Comparison of ENCODE assay signal across 9 mouse cellular contexts in the genomic region with DNA sequence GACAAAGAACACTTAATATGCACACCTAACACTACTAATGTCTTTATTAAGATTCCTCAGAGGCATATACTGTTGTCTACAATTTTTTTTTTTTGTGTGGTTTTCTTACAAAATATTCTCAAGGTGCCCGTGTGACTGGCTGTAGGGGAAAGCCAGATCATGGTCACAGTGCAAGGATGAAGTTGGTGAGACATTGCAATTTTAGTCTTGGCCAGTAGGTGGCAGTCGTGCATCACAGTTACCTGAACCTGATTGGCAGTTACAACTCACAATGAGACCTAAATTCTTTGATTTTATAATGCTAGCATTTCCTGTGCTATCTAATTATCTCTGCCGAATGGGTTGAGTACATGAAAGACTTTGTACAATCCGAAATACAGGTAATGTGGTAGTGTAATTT.
DNase-seq lines count a peak whose midpoint lies in the region; ATAC-seq and TF ChIP-seq lines count a peak whose summit lies in the region.
"Had no signal": no experiment of that assay in that cellular context is flagged by ENCODE, and none has a peak within 500 bp of the region (broad histone marks: within the 10 kb centered on the region; RNA-seq: fewer than 3 reads in every experiment).

No protein-coding gene starts in this region.

- no peak overlapping the region for H3K4me2 ChIP-seq in liver, postnatal 0 days (ENCODE audit: low read depth, low read length)
- H3K4me2 ChIP-seq: heart, embryonic 13.5 days had no signal

- H3K9ac ChIP-seq in liver, postnatal 0 days (replicated peaks) = no peak overlapping the region
- H3K9ac ChIP-seq: heart, embryonic 13.5 days had no signal

- peak; percentile 32 for DNase-seq in gastrocnemius, postnatal 14 days
- DNase-seq in kidney, postnatal 36 days = peak; percentile 44 to 81
- peak; percentile 69 for DNase-seq in liver, postnatal 0 days
- DNase-seq in ovary, postnatal 14 days (ENCODE audit: low spot score) = peak; percentile 56
- DNase-seq in thymus, postnatal 36 days = peak; percentile 46 to 60

- WGBS in liver, postnatal 0 days (ENCODE audit: insufficient replicate concordance) = 6% methylated on average over 4 of the region's 4 CpGs

- H3K79me2 ChIP-seq in C2C12 (ENCODE audit: control insufficient read depth, insufficient read depth) = no peaks in the 10 kb centered on the region

- H3K79me3 ChIP-seq in C2C12 (ENCODE audit: low read depth) = no peaks in the 10 kb centered on the region

- no peaks in the 10 kb centered on the region for H3K36me3 ChIP-seq in C2C12 (ENCODE audit: control insufficient read depth, insufficient read depth)
- no peaks in the 10 kb centered on the region for H3K36me3 ChIP-seq in liver, postnatal 0 days (replicated peaks; ENCODE audit: insufficient read depth, low read length)
- H3K36me3 ChIP-seq: heart, embryonic 13.5 days had no signal

- TF ChIP-seq CTCF in C2C12 (IDR thresholded peaks at IDR 0.05; ENCODE audit: control insufficient read depth, insufficient read depth, insufficient read length) = peak; percentile 62
- TF ChIP-seq CTCF in liver, postnatal 0 days (IDR thresholded peaks at IDR 0.05; ENCODE audit: low read depth) = peak; percentile 90

- H3K27ac ChIP-seq in liver, postnatal 0 days (ENCODE audit: low read depth) = no peak overlapping the region
- H3K27ac ChIP-seq: heart, embryonic 13.5 days had no signal

- peak; percentile 71 for ATAC-seq in activated CD4-positive, CD25-positive, alpha-beta regulatory T cell, adult 4 months
- peak; percentile 95 for ATAC-seq in common myeloid progenitor, adult 5-6 weeks (replicated peaks; ENCODE audit: low read depth, poor library complexity, severe bottlenecking)
- no peak; the same call in 1 of the 2 replicates for ATAC-seq in liver, postnatal 0 days

- no peaks in the 10 kb centered on the region for H3K9me3 ChIP-seq in liver, postnatal 0 days (ENCODE audit: low read length)
- H3K9me3 ChIP-seq: heart, embryonic 13.5 days had no signal

- H3K27me3 ChIP-seq in C2C12 (ENCODE audit: control insufficient read depth, insufficient read depth, insufficient read length) = no peaks in the 10 kb centered on the region
- H3K27me3 ChIP-seq in liver, postnatal 0 days (ENCODE audit: insufficient read depth, low read length) = no peaks in the 10 kb centered on the region
- H3K27me3 ChIP-seq: heart, embryonic 13.5 days had no signal

- intact Hi-C loops in gastrocnemius, postnatal 14 days (cut with DNase I; ENCODE audit: low total_unique reads) = no loop called here

- no peak overlapping the region for H3ac ChIP-seq in C2C12 (ENCODE audit: control insufficient read depth, insufficient read length, low read depth)

- H3K4me3 ChIP-seq in C2C12 (ENCODE audit: insufficient read depth, poor library complexity, severe bottlenecking) = no peak overlapping the region
- no peak overlapping the region for H3K4me3 ChIP-seq in liver, postnatal 0 days (ENCODE audit: low read depth, low read length)
- H3K4me3 ChIP-seq: heart, embryonic 13.5 days had no signal

- no peak for TF ChIP-seq EP300 in liver, postnatal 0 days (IDR thresholded peaks at IDR 0.05; ENCODE audit: low read depth)

- no peaks in the 10 kb centered on the region for H3K4me1 ChIP-seq in liver, postnatal 0 days (ENCODE audit: insufficient read depth)
- H3K4me1 ChIP-seq: heart, embryonic 13.5 days had no signal

TF ChIP-seq in C2C12, 6 proteins besides CTCF, POLR2A, EP300 and RAD21:
- TF ChIP-seq FOSL1 (IDR thresholded peaks at IDR 0.05; ENCODE audit: insufficient read depth, low read length, poor library complexity, severe bottlenecking) (no peak), MAX (IDR thresholded peaks at IDR 0.05) (no peak), CEBPB (IDR thresholded peaks at IDR 0.05; ENCODE audit: low read depth) (no peak)
